Mouse (Mus musculus) ES-Bruce4 (cell line): ENCODE results near the gene Acacb. TPM values are rescaled to one million over a fixed set of nuclear protein-coding genes. Genes with fewer than 3 reads are reported as not detected.

ENCODE experiments used
- H3K27ac ChIP-seq: 2 replicates; pipeline ENCODE4 v1.5.1; 2012; ENCODE audit warnings: low read length, inconsistent platforms; ENCODE audit not compliant: insufficient read depth
- H3K27me3 ChIP-seq: 2 replicates; pipeline ENCODE4 v1.6.1; 2012; ENCODE audit warnings: mild to moderate bottlenecking, low read length, inconsistent platforms; ENCODE audit not compliant: control insufficient read depth, poor library complexity, insufficient read depth, severe bottlenecking
- H3K36me3 ChIP-seq: 2 replicates; pipeline ENCODE4 v1.6.1; 2012; ENCODE audit warnings: inconsistent platforms, mild to moderate bottlenecking, low read length, moderate library complexity; ENCODE audit not compliant: control insufficient read depth, poor library complexity, insufficient read depth, severe bottlenecking
- H3K4me1 ChIP-seq: one replicate; pipeline ENCODE4 v1.8.1; 2011; ENCODE audit warnings: low read length; ENCODE audit not compliant: control insufficient read depth, insufficient read depth
- H3K4me3 ChIP-seq: 2 replicates; pipeline ENCODE4 v1.5.1; 2011; ENCODE audit warnings: low read depth, mild to moderate bottlenecking, low read length
- H3K9ac ChIP-seq: 2 replicates; pipeline ENCODE4 v1.6.1; 2012; ENCODE audit warnings: low read depth, mild to moderate bottlenecking, inconsistent platforms; ENCODE audit not compliant: poor library complexity, severe bottlenecking
- H3K9me3 ChIP-seq: replicated peaks from 2 replicates; pipeline ENCODE4 v1.6.1; 2012; ENCODE audit warnings: mild to moderate bottlenecking, low read length, inconsistent platforms; ENCODE audit not compliant: control insufficient read depth, poor library complexity, insufficient read depth, severe bottlenecking
- CTCF ChIP-seq: IDR thresholded peaks from one replicate; pipeline ENCODE4 v1.8.1; 2011; ENCODE audit warnings: low read depth, low read length
- EP300 ChIP-seq: IDR thresholded peaks from 2 replicates; pipeline ENCODE4 v1.6.1; 2011; ENCODE audit warnings: low read depth, low read length; ENCODE audit not compliant: insufficient read depth
- POLR2A ChIP-seq: IDR thresholded peaks from one replicate; pipeline ENCODE4 v1.8.1; 2011; ENCODE audit warnings: low read length; ENCODE audit not compliant: insufficient read depth
- polyA plus RNA-seq: library from polyadenylated mRNA; stranded (reverse); fragments of >200 nt; gene quantifications from 2 replicates; pipeline ENCODE4 v1.2.4, GENCODE M21; 2011; ENCODE audit warnings: low read depth; ENCODE audit not compliant: missing spikeins, insufficient read depth, insufficient read length

Acacb gene
- polyA plus RNA-seq, 1 experiment = 9.3 TPM

DNA sequence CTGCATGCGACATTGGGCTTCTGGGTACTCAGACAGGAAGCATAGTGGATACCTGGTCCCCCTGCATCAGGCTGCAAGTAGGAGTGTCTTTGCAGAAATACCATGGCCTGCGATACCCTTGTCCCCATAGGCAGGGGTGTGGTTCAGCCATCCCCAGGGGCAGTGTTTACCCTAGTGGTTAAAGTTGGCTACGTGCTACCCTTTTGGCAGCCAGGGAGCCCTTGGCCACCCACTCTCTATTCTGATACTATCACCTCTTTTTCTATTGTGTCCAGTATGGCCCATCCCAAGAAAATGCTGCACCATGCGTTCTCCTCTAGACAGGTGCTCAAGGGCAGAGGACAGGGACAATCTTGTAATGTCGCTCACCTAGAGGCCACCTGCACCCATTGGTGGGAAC lies 8.4 kb downstream of the Acacb start:
- Histone ChIP-seq H3K36me3 (no peaks in the 10 kb centered on the region), H3K4me1 (peaks cover 6% of the 10 kb centered on the region), H3K9me3 (no peaks in the 10 kb centered on the region), H3K4me3 (no peak overlapping the region), H3K27ac (no peak overlapping the region), H3K27me3 (no peaks in the 10 kb centered on the region), H3K9ac (no peak overlapping the region)
- no peak for TF ChIP-seq POLR2A
- no peak for TF ChIP-seq EP300

DNA sequence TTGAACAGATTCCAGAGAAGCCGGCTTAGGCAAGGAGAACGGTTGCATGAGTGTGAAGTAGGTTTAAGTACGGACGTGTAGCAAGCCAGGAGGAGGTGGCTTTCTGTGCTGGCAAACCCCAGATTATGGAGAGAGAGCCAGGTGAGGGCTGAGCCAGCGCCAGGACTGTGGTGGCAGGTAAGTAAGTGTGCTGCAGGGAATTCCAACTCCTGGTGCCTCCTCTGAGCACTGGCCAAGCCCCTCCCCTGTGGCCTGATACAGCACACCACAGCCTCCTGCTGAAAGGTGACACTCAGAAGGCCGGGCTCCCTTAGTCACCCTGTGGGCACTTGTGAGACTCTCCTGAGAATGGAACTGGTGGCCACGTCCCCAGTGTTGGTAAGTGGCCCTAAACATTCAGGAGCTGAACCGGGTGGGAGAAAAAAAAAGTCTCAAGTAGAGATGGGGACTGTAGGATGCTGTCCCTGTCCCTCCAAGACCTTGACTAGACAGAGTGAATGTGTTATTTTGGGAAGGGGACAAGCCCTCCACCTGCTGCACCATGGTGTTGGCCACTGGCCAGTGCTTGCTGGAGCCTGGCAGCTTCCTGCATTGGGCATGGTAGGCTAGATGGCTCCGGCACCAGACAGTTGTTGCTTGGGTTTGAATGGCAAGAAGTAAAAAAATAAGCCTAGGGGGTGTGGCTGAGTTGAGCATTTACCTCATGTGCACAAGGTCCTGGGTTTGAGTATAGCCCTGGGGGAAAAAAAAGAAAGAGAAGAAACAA lies 9.0 kb downstream of the Acacb start:
- no peaks in the 10 kb centered on the region for H3K9me3 ChIP-seq
- H3K4me3 ChIP-seq = no peak overlapping the region
- TF ChIP-seq EP300 = no peak
- TF ChIP-seq CTCF = no peak
- TF ChIP-seq POLR2A = no peak
- no peak overlapping the region for H3K27ac ChIP-seq
- no peaks in the 10 kb centered on the region for H3K36me3 ChIP-seq
- H3K27me3 ChIP-seq = no peaks in the 10 kb centered on the region
- H3K4me1 ChIP-seq = peaks cover 6% of the 10 kb centered on the region
- no peak overlapping the region for H3K9ac ChIP-seq

DNA sequence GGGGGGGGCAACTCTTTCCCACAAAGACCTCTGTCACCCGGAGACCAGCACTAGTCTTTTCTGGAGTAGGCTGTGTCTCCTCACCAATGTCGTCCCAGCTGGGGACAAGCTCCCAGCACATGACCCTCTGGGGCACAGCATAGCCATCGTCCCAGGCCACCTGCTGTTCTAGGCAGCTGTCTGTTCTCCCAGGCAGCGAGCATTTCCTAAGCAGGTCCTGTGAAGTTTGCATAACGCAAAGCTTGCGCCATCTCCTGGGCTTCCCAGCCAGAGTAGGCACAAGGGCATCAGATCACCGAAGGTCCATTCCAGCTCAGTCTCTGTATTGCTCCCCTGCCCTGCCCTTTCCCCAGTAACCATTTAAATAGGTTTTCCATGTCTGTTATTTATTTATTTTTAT lies 10.9 kb downstream of the Acacb start:
- no peak overlapping the region for H3K4me3 ChIP-seq
- no peak overlapping the region for H3K27ac ChIP-seq
- no peak overlapping the region for H3K9ac ChIP-seq
- H3K36me3 ChIP-seq = no peaks in the 10 kb centered on the region
- peaks cover 2% of the 10 kb centered on the region for H3K4me1 ChIP-seq
- no peaks in the 10 kb centered on the region for H3K27me3 ChIP-seq
- TF ChIP-seq POLR2A (no peak), CTCF (no peak), EP300 (no peak)
- no peaks in the 10 kb centered on the region for H3K9me3 ChIP-seq

DNA sequence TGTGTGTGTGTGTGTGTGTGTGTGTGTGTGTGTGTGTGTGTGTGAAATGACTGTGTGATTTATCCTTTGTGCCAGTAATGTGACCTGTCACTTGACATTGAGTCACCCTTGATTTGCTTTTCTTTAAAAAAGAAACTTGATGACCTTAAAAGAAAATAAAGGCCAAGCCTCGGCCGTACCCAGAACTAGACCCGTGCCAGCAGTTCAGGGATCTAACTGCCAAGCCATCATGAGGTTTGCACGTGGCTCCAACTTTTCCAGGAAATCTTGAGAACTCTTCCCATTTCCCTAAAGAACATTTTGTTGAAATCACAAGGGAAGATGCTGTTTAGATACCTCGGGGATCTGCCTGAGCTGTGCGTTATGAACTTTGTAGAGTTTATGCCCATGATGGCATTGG lies 15.1 kb downstream of the Acacb start:
- Histone ChIP-seq H3K4me1 (no peaks in the 10 kb centered on the region), H3K9ac (no peak overlapping the region), H3K27me3 (no peaks in the 10 kb centered on the region), H3K27ac (no peak overlapping the region), H3K9me3 (no peaks in the 10 kb centered on the region), H3K36me3 (no peaks in the 10 kb centered on the region), H3K4me3 (no peak overlapping the region)
- no peak for TF ChIP-seq CTCF
- no peak for TF ChIP-seq POLR2A
- no peak for TF ChIP-seq EP300

DNA sequence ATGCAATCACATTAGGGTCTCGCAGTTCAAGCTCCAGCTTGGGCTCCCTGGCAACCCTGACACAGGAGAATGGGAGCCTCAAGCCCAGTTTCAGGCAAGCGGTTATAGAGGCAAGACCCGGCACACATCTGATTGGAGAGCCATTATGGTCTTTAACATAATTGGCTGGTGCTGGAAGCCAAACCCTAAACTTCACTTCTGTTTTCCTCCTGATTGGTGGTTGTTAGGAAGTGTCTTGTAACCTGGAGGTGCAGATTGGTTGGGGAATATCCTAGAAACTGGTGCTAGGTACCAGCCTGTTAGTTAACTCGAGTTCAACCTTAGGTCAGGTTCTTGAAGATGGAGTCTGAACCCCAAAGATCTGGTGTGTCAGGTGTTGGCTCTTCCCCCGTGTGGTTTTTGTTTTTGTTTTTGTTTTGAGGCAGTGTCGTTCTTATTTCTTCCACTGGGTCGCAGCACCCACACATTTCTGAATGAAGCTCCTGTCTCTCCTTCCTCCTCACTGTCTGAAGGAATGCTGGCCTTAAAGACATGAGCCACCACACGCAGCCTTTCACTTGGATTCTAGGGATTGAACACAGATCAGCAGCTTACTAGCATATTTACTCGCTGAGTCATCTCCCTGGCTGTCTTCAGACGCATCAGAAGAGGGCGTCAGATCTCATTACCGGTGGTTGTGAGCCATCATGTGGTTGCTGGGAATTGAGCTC lies 15.9 kb downstream of the Acacb start:
- Histone ChIP-seq H3K9me3 (no peaks in the 10 kb centered on the region), H3K36me3 (no peaks in the 10 kb centered on the region), H3K9ac (no peak overlapping the region), H3K27me3 (no peaks in the 10 kb centered on the region), H3K4me1 (no peaks in the 10 kb centered on the region), H3K27ac (no peak overlapping the region), H3K4me3 (no peak overlapping the region)
- no peak for TF ChIP-seq CTCF
- TF ChIP-seq POLR2A = no peak
- no peak for TF ChIP-seq EP300

DNA sequence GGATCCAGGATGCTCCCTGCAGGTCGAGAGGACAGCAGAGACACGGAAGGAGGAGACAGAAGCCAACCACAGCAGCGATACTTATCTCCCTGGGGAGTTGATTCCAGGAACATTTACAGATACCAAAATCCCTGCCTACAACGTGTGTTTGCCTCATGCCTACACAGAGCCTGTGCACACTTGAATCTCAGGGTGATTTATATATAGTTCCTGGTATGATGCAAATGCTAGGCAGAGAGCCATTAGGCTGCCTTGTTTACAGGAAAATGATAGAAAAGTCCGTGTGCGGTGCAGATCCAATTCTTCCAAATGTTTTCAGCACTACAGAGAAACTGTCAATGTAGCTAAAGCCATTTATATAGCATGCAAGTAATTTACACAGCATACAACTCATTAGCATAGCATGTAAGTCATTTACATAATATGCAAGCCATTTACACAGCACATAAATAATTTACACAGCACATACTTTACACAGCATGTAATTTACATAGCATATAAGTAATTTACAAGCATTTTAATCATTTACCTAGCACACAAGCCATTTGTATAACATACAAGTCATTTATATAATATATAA lies 16.9 kb downstream of the Acacb start:
- Histone ChIP-seq H3K4me3 (no peak overlapping the region), H3K36me3 (no peaks in the 10 kb centered on the region), H3K9me3 (no peaks in the 10 kb centered on the region), H3K27ac (no peak overlapping the region), H3K27me3 (no peaks in the 10 kb centered on the region), H3K4me1 (no peaks in the 10 kb centered on the region), H3K9ac (no peak overlapping the region)
- no peak for TF ChIP-seq EP300
- TF ChIP-seq CTCF = no peak
- no peak for TF ChIP-seq POLR2A
